Mouse (Mus musculus) ES-CJ7 (cell line): Measurements from ENCODE around the gene 5430427O19Rik.
A peak's percentile ranks its signal among the peaks of the same experiment; 100 is the strongest.

Experiments used
- DNase-seq: peaks from one replicate; pipeline ENCODE4 v3.0.0; 2011; ENCODE audit warnings: low read depth, low spot score

The 5430427O19Rik gene

DNA sequence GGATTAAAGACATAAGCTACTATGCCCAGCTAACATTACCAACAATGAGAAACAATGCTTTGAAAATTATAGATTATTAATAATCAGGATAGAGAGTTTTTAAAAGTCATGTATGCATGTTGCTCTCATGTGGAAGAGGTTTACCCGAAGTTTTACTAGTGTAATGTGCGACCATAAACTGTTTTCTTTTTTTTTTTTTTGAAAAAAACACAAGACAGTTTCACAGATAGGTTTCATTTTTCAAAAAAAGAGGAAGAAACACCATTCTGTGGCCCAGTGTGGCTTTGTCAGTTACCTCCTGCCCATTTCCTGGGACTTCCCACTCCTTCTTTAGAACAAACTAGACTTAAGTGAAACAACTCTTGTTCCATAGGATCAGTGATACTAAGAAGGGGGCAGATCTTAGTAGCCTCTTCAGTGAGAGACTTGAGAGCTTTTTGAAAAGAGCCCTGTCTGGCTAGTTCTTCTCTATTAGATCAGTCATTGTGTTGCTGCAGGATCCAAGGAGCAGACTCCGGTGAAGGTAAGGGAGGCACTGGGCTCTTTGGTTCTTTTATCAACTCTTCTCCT, at the start of gene 5430427O19Rik:
TSS of gene 5430427O19Rik (plus strand) at position 441 of the 570 bp plus-strand sequence.
- no peak for DNase-seq

DNA sequence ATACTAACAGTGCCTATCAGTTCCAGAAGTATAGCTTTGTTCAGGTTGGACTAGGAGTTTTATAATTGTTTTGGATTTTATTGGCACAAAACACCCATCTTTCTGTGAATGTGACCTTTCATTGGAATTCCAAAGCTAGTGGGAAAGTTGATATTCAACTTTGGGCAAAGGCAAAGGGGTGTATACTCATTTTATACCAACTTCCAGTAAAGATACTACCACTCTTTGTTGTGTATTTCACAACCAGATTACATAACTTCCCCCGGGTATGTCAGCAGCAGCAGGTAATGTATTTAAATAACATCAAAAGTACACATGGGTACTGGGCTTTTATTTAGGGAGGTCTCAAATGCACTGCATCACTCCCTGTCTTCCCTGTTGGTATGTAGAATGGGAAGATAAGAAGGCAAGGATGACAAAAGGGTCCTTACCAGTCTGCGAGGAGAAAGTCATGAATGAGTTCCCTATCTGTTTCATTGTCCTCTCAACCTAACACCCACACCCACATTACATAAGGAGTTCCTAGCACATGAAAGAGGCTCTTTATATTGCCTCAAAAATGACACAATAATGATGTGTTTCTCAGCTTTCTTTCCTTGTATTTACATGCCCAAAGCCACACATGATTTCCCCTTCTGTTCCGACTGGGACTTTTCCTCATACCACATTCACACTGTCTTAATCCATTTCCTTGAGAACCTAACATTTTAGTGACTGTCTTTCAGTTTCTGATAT, 42.3 kb upstream of the 5430427O19Rik start:
- DNase-seq, result no peak

DNA sequence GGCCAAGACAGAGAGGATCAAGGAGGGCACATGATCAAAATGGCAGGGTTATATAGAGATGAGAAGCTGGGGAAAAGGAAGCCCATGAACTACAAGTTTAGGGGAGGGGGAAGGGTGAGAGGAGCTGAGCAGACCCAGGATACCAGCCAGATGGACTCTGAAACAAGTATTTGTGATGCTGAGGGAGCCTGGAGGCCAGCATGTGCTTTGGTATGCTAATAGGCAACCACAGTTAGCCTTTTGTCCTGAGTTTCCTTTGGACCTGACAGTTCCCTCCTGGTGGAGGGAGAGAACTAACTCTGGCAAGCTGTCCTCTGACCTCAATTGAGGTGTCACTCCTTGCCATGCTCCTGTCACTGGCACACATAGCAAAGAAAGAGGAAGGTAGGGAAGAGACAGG, 41.2 kb upstream of the 5430427O19Rik start:
- peak; percentile 49 for DNase-seq

DNA sequence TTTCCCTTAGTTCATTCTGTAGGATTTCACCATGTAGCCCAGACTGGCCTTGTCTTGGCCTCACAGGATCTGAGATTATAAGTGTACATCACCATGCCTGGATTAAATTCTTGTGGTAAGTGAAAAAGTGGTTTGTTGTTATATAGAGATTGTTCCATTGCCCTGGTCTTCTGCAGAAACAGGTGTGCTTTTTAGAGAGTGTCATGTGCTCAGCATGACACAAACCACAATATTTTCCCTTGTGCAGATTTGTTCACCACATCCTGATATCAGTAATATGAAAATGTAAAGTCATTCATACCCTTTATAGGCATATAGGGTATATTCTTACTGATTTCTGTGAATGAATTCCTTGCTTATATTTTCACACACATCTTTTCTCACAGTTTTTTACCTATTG, 31.0 kb upstream of the 5430427O19Rik start:
- no peak for DNase-seq

DNA sequence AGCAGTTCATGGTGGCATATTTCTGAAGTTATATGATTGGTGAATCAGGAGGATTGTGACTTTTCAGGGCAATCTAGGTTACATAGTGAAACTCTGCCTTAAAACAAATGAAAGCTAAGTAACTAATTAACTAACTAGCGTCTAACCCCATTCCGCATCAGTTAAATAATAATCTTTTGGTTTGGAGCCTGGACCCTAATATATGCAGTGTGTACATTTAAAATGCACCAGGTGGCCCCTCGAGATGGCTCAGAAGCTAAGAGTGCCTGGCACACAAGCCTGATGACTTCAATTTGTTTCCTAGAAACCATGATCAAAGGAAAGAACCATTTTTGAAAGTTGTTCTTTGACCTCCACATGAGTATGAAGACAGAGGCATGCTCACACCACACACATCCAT, 14.2 kb upstream of the 5430427O19Rik start:
- no peak for DNase-seq

DNA sequence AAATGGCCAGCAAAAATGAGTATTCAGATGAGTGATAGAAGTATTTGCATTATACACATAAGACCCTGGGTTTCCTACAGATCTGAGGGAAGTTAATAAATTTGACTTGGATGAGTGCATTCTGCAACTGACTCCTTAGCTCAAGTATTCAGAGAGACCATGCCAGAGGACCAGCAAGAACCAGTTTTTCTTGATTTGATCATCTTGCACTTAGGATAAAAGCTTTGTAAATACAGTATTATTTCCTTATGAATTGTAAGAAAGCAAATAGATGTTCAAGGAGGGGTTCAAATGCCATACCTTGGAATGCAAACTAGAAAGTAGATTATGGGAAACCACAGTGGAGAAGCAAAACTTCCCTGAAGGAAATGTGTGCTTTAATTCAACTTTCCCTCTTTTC, 13.0 kb upstream of the 5430427O19Rik start:
- DNase-seq, result no peak

DNA sequence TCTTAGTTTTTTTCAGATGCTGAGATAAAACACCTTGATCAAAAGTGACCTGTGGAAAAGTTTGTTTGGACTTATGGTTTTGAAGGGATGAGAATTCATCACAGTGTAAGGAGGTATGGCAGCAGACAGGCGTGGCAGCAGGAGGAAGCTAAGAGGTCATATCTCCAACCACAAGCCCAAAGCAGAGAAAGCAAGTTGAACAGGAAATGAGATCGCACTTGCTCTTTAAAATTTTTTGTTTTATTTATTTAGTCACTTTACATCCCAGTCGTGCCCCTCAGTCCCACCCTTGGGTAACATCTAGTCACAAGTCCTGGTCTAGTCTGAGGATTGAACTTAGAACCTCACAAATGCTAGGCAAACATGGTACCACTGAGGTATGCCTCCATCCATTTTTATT, 2.1 kb upstream of the 5430427O19Rik start:
- DNase-seq, result no peak

DNA sequence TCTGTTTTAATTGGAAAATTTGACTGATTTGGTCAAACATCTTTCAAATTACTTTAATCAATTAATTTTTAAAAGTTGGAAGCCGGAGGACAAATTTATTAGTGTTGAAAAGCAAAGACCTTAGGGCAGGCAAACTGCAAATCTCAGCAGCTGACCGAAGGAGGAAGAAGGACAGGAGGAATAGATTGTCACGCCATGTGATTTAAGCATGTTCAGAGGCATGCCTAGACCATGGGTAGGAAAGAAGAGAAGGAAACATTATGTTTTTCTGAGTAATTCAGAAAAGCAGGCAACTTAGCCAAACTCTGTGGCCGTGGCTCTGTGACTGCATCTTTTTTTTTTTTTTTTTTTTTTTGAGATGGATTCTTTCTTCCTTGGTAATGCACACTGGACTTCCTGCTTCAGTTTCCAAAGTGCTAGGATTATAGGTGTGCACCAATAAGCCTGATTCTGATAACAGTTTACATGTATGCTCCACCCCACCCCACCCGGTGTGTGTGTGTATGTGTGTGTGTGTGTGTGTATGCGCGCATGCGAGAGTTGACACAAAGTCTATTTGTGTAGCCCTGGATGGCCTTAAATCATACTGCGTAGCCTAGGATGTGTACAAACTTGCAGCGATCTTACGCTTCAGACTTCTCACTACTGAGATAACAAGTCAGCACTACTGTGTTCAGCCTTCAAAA, 1.4 kb downstream of the 5430427O19Rik start:
- no peak for DNase-seq

DNA sequence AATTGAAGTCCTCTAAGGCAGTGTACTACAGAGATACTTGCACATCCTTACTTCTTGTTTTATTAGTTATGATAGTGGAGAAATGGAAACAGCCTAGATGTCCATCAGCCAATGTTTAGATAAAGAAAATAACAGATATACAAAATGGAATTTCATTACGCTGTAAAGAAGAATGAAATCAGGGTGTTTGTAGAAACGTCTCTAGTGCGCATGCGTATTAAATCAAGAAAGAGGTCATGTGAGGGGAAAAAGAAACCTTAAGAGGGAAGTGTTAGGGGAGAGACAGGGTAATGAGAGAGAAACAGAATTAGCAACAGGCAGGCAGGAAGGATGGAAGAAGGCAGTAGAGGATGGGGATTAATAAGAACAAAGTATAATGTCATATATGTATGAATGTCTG, 4.2 kb downstream of the 5430427O19Rik start:
- no peak for DNase-seq

DNA sequence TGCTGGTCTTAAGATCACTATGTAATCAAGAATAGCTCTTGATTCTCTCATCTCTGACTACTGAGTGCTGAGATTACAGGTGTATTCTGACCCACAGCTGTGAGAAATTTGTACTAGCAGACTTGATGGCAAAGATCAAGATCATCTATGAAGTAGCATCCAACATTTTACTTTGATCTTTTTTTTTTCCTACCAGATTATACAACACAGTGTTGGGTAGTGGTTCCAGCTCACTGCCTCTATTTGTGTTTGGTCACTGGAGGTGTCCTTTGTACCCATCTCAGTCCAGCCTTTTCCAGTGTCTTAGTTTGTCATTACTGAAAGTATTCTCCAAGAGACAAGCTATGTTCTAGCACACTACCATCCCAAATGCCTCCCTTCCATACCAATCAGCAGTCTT, 5.8 kb downstream of the 5430427O19Rik start:
- no peak for DNase-seq

DNA sequence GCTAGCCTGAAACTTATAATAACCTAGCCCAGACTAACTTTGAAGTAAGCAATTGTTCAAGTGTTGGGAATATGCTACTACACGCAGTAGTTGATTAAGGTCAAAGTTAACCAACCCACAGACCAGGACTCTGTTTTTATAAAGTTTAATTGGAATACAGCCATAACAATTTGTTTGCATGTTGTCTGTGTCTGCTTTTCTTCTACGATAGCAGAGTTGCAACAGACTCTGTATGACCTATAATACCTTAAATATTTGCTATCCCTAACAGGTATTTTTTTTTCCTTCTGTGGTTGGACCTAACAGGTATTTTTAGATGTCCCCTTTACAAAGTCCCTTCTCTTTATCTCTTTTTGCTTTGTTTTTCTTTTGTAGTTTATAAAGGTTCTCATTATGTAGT, 7.6 kb downstream of the 5430427O19Rik start:
- DNase-seq, result no peak

DNA sequence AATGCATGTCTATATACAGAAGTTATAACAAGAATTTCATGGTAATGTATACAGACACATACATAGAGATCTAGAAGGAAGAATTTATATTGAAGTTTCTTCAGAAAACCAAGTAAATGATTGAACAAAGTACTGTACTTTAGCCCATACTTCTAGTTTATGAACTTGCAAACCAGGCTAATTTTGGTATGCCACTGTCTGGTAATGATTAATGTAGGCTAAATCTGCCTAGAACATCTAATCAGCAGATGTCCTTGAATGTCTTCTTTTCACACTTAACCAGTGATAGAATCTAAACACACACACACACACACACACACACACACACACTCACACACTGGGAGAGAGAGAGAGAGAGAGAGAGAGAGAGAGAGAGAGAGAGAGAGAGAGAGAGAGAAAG, 8.1 kb downstream of the 5430427O19Rik start:
- DNase-seq, result no peak

DNA sequence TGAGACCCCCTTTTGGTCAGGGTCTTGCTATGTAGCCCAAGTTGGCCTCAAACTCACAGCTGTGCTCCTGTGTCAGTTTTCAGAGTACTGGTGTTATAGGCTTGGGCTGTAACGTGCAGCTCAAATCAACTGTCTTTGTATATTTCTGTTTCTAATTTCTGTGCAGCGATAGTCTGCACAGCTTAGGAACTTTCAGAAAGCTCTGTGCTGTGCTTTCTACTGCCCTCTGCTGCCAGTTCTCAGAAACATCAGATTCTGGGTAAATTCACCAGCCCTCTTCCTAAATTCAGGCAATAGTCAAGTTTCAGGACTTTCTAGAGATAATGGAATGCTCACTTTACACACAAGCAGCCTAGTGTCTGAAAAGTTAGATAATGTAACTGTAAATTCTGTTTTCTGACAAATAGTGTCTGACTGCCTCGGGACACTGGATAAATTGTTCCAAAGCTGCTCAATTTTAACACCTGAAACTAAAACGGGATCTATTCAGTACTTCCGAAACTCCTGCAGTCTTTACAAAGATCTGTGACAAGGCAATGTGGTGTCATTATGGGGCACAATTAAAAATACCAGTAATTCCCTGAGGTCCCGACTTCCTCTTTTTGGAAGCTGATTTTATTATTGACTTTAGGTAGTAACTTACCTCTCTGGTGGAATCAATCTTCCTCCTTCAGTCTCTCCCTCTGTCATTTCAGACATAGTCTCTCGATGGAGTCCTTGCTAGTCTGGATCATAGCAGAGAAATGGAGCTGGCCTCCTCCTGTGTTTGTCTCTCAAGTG, 9.2 kb downstream of the 5430427O19Rik start:
- DNase-seq, result peak; percentile 15

DNA sequence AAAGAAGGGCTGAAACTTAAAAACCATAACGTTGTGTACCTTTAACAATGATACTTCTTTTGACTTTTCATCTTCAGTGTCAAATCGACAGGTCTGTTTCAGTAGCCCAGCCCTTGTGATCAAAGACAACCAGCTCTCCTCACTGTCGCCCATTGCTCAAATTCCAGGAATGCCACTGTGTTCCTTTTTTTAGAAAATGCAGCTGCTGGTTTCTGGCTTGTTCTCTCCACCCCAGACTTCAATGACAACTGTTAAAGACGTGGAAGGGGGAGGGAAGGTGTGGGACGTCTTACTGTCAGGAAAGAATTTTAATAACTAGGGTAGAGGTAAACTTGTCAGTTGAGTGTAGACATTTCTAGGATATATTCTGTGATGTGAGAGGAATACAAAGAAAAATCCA, 16.5 kb downstream of the 5430427O19Rik start:
- DNase-seq, result no peak

DNA sequence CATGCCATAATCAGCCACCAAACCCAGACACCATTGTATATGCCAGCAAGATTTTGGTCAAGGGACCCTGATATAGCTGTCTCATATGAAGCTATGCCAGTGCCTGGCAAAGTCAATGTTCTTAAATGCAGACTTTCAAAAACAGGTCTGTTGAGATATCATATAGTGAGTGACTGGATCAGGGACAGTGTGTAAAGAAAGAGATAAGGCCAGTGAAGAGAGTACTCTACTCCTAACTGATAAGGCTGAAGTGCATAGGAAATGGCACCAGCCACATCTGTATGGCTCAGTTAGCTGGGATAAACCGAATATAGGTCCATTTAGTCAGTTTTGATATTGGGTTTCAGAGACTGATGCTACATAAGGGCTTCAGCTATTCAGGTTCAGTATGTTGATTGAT, 31.0 kb downstream of the 5430427O19Rik start:
- DNase-seq, result no peak

DNA sequence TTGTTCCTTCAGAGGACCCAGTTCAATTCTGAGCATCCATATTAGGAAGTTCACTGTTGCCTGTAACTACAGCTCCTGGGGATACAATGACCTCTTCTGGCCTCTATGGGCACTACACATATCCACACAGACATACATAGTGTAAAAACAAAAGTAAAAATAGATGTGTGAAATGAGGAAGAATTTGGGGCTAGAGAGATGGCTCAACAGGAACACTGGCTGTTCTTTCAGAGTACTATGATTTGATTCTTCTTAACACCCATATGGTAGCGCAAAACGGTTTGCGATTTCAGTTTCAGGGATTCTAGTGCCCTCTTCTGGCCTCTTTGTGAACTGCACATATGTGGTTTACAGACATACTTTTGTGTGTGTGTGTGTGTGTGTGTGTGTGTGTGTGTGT, 48.9 kb downstream of the 5430427O19Rik start:
- DNase-seq, result peak; percentile 46

DNA sequence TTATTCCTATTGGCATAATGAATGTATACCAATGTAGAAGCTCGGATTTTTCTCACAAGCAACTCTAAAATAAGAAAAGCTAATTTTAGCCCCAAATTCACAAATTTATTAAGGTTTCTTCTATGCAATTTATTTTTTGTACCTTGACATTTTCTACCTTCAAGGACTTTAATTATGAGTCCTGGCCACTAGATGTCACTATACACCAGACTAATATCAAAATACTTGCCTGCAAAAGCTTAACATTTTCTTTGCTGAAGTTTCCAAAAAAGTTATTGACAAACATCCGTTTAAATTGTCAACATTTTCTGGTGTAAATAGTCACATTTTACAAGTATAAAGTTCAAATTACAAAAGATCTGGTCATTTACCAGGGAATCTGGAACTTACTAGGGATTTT, 62.8 kb downstream of the 5430427O19Rik start:
- DNase-seq, result peak; percentile 6
